Mouse (Mus musculus): ENCODE results near the gene Btf3l4. TPM values are rescaled to one million over a fixed set of nuclear protein-coding genes. Genes with fewer than 3 reads are reported as not detected.

Gene Btf3l4
- polyA plus RNA-seq, 1 experiment from 2014 or later = 238 TPM

Other genes starting within 250 kb of the Btf3l4 start
- gene Cc2d1b, start 213.7 kb downstream of the Btf3l4 start, polyA plus RNA-seq (2016; fragmentation: Nextera tagmentation; extraction: Ambion mirVana) = 23.9 and 26.4 TPM in 2 replicates
- gene 3110021N24Rik, start 114.0 kb downstream of the Btf3l4 start, polyA plus RNA-seq (2016; fragmentation: Nextera tagmentation; extraction: Ambion mirVana) = 1.5 and 1.7 TPM in 2 replicates
- gene Zfyve9, start 52.8 kb downstream of the Btf3l4 start, polyA plus RNA-seq (2016; fragmentation: Nextera tagmentation; extraction: Ambion mirVana) = 5.4 and 5.7 TPM in 2 replicates
- 99.0 and 105 TPM in 2 replicates for gene Txndc12, start 987 bp upstream of the Btf3l4 start, polyA plus RNA-seq (2016; fragmentation: Nextera tagmentation; extraction: Ambion mirVana)
- gene Kti12, start 14.2 kb upstream of the Btf3l4 start, polyA plus RNA-seq (2016; fragmentation: Nextera tagmentation; extraction: Ambion mirVana) = 36.6 and 44.3 TPM in 2 replicates
- gene A730015C16Rik, start 15.0 kb upstream of the Btf3l4 start, polyA plus RNA-seq (2016; fragmentation: Nextera tagmentation; extraction: Ambion mirVana) = 2.3 and 2.4 TPM in 2 replicates
- 29.5 and 32.0 TPM in 2 replicates for gene Rab3b, start 45.4 kb upstream of the Btf3l4 start, polyA plus RNA-seq (2016; fragmentation: Nextera tagmentation; extraction: Ambion mirVana)
- 107 and 112 TPM in 2 replicates for gene Nrd1, start 167.0 kb upstream of the Btf3l4 start, polyA plus RNA-seq (2016; fragmentation: Nextera tagmentation; extraction: Ambion mirVana)

All from midbrain, embryonic 12.5 days (tissue).